Mouse (Mus musculus): Measurements from ENCODE around the gene Tst. TPM values are rescaled to one million over a fixed set of nuclear protein-coding genes. Genes with fewer than 3 reads are reported as not detected.

Tst gene
- 60.0 and 68.3 TPM in 2 replicates for polyA plus RNA-seq (2015; fragmentation: Nextera tagmentation; extraction: Ambion mirVana)

DNA sequence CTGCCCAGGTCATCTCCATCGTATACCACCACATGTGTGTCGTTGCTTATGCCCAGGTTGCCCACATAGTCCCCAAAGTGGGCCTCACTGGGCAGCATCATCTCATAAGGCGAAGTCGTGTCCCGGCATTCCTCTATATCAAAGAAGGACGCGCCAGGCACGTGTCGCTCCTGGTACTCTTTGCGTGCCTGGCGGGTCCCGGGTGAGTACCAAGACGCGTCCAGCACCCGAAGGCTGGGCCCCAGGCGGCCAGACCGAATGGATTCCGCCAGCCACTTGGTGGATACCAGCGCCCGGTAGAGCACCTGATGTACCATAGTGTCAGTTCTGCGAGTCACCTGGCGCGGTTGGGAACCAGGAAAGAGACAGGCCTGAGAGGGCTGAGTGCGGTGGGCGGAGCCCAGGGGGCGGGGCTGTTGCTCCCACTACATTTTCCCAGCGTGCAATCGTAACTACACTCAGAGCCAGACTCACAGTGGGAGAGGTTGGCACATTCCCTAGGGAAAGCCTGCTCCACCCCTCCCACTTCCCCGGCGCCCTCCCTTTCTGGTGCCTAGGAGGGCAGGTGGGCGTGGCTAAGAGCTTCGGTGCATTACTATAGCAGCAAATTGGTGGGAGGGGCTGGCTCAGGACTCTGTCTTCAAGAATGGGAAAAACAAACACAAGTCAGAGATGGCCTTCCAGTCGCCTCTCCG is at the start of gene Tst:
Gene Tst, minus strand, starts transcription at position 391 of the 695 bp plus-strand sequence.
- DNase-seq (ENCODE audit: low spot score) = peak; percentile 57

DNA sequence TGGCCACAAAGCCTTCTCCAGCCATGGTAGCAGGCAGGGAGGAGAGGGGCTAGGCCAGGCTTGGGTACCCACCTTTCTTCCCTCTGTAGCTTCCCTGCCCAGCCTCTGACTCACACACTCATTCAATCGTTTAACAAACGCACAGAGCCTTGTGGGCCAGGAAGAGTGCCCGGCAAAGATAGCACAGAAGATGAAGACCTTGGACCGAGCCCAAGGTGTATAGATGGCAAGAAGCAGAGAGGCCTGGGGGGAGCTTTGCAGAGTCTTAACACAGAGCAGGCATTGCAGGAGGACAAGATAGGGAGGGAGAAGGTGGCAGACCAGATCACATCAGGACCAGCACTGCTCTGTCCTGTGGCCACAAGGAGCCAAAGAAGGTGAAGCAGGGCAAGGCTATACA is 49.5 kb upstream of the Tst start:
- DNase-seq (ENCODE audit: low spot score) = no peak

DNA sequence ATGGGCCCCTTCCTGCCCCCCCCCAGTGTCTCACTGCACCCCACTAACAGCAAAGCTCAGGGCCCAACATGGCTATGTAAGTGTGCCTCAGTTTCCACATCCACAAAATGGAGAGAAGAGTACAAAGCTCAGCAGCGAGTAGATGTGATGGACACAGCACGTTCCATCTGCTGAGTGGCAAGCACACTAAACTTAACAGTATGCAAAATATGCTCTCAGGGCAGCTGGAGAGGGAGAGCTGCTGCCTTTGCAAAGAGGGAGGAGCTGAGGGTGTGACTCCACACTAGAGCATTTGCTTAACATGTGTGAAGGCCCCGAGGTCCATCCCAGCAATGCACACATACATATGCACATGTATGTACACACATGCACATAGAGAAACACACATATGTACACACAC is 47.2 kb upstream of the Tst start:
- no peak for DNase-seq (ENCODE audit: low spot score)

DNA sequence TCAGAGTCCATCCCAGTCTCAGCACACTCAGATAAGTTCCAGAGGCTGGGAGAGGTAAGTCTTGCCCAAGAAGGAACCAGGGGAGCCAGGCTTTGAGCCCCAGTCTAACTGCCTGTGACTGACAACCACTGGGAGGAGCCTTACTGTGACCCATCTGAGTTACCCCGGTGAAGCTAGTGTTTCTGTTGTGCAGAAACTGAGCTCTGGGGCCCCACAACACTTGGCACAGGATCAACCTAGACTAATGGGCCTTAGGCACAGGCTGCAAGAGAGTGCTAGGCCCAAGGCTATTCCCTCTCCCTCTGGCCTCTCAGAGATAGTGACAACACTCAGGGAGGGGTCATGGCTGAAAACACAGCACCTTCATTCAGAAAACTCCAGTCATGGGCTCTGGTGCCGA is 45.5 kb upstream of the Tst start:
- DNase-seq (ENCODE audit: low spot score) = no peak

DNA sequence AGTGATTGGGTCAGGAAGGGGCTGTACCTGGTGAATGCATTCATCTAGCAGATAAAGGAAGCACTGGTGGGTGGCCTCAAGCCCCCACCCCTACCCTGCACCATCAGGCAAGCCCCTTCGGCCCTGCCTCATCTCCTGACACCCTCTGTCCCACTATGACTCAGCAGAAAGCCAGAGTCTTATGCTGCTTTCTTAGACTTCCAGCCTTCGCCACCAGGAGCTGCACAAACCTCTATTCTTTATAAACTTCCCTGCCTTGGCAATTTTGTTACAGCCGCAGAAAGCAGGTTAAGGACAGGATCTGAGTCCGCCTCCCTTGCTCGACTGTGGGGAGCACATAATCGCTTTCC is 44.7 kb upstream of the Tst start:
- DNase-seq (ENCODE audit: low spot score) = no peak

DNA sequence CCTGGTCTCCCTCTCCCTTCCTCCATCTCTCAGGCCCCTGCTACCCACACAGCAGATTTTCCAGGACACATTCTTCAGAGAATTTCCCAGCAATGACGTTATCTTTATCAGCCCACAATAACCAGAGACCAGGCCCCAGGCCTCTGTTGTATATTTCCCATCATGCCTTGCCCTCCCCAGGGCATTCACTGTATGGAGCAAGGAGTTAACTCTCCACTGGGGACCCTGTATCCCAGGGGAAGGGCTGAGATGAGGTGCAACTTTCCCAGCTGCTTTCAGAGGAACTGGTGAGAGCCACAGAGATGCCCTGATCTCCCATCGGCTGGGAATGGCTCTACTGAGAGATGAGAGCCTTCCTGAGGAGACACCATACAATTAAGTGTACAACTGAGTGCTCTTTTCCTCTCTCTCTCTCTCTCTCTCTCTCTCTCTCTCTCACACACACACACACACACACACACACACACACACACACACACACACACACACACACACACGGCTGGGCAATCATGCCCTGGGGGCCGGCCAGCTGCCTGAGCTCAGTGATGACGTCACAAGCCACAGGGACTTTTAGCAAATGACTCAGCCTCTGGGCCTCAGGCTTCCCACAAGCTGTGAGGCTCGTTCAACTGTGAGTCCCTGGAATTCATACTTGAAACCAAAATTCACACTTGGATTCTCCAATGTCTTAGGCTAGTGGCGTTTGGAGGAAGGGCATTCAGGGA is 44.1 kb upstream of the Tst start:
- DNase-seq (ENCODE audit: low spot score) = peak; percentile 55

DNA sequence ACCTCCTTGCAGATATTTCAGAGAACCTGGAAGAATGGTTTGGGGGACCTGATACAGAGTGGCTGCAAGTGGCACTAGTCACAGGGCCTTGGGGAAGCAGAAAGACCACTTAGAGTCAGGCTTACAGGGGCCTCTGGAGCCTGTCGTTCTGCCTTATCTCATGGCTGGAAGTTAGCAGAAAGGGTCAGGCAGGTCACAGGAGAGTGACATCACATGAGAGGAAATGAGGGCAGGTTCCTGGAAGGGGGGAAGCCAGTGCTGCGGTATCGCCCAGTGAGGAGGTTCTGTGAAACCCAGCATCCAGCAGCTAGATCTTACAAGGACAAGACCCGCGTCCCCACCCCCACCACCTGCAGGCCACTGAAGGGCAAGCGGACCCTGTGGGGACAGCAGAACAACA is 43.4 kb upstream of the Tst start:
- DNase-seq (ENCODE audit: low spot score) = no peak

DNA sequence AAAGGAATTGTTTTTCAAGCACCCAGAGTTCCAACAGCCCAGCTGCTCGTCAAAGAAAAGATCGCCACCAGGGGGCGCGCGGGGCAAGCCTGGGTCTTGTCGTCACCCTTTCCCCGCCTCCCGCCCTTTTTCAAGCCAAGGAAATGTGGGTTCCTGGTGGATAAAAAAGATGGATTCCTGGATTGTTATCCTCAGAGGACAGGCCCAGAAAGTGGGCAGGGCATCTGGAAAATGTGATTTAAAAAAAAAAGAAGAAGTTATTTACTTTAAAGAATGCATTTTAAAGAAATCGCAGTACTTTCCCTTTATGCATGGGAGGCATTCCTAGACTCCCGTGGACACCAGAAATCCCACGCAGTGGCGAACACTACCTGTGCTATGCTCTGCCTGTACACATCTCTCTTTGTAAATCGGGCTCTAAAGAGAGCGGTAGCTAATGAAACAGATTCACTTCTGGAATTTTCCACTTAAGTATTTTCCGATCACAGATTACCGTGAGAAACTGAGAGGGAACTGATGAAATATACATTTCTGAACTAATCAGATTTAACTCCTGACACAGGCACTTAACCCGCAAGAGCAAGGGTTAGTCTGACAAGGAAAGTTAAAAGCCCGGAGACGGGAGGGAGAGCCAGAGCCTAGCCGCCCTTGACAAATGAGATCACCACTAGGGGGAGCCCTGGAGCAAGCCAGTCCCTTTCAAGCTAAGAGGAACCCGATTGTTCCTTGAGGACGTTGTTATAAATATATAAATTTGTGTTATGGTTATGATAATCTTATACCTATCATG is 42.2 kb upstream of the Tst start:
- DNase-seq (ENCODE audit: low spot score) = peak; percentile 83

DNA sequence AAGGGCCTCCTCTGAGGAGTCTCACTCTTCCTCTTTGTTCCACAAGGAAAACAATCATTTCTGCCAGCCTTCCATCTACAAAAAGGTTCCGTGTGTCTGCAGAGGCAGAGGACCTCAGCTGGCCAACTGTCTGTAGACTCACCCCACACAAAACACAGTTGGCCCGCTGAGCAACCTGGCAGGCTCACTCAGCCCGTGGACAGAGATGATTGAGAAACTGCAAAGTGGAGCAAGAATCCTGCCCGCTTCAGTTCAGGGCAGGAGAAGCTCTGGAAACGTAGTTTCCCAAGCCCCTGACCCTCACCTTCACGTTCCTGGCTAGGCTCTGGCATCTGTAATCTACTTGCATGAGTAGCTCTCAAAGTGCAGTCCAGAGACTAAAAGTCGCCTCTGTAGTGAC is 41.4 kb upstream of the Tst start:
- no peak for DNase-seq (ENCODE audit: low spot score)

DNA sequence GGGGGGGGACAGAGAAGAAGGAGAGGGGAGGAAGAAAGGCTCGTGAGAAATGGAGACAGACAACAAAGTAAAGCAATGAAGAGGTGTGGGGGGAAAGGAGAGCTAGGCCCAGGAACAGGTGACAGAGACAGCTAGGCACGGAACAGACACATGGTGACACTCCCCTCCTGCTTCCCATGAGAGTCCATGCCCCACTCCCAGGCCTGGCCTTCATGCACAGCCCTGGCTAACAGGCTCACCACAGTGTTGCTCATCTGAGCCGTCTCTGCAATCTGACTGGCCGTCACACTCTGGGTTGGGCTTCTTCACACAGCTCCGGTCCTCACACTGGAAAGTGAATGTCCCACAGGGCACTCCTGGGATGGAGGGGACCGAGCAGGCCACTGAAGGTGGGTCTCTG is 38.1 kb upstream of the Tst start:
- no peak for DNase-seq (ENCODE audit: low spot score)

DNA sequence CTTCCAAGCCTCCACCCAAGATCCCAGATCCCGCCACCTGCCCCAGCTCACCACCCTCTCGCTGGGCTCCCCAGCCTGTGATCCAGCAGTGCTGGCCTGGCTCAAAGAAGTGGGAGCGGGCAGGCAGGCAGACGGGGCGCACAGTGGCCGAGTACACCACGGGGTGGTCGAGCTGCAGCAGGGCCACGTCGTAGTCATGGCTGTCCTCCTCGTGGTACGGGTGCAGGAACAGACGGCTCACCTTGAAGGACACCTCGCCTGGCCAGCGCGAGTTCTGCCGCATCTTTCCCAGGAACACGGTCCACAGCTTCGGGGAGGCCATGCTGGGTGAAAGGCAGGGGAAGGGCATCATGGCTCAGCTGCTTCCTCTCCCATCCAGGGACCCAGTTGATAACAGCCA is 36.5 kb upstream of the Tst start:
- no peak for DNase-seq (ENCODE audit: low spot score)

DNA sequence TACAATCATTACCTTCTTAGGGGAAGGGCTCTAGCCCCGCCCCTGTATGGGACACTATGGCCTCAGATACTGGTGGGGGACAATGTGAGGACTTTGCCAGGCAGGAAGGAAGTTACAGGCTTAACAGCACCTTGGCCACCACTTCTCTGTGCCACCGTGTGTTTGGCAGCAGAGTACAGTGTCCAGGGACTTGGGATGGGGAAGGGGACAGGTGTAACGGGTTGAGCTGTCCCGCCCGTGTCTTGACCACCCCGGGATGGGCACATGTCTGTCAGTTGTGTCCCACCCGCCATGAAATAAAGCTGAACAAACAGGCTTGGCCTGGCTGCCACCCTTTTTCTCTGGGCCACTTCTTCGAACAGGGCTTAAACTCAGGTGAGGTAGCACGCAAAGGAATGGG is 33.3 kb upstream of the Tst start:
- DNase-seq (ENCODE audit: low spot score) = no peak

DNA sequence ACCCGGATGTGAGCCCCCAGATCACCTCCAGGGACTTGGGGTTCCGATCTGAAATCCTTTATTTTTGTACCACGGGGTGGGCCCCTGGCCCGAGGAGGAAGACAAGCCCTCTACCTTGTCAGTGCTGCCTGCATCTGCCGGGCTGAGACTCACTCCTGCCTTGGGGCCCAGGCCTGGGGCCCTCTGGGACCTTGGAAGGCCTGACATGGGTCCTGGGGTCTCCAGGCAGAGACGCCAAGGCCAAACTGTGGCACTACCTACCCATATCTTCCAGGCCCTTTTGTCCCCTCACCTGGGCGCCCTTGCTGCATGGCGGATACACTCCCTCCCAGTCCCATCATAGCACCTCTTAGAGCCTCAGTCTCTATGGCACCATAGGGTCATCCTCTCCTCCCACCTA is 32.8 kb upstream of the Tst start:
- DNase-seq (ENCODE audit: low spot score) = no peak

DNA sequence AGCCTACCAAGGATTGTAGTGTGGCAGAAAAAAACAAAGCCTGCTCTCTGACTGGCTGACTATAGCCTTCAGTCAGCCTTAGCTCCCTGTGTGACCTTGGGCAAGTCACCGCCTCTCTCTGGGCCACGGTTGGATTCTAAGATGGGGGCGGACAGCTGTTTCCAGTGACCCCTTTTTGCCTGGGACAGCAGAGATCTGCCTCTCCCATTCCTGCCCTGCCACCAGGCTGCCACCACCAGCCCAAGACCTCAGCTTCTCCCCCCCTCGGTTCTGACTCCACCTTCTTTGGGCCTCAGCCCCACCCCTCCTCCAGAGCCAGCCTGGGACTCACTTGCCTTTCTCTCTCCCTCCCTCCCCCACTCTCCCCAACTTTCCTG is 32.3 kb upstream of the Tst start:
- no peak for DNase-seq (ENCODE audit: low spot score)

DNA sequence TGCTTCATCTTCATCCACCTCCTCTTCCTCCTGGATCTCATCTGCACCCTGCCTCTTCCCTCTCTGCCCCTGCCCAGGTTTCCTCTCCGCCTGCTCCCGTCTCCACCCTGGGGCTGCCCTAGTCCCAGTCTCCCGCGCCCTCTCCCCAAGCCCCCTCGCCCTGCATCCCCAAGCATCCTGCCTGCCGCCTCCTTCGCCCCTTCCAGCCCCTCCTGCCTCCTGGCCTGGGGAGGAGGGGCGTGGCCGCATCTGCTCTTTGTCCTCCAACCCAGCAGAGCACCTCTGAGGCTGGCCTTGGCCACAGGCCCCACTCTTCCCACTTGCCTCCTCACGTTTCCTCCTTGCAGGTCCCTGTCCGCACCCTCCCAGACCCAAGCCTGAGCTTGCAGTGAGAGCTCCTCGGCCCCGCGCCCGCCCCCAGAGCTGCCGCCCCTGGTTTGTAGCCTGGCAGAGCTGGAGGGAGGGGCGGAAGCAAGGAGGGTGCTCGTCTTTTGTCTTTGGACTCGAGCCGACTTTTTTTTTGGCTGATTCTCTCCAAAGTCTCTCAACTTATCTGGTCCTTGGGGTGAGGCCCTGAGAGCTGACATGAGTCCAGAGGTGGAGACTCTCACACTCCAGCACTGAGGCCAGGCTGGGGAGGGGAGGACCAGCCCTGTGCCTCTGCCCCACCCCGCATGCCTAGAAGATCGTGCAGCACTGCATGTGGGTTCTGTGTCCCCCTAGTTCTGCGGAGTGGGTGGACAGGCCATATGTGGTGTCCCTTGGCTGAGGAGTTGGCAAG is 31.7 kb upstream of the Tst start:
- no peak for DNase-seq (ENCODE audit: low spot score)

DNA sequence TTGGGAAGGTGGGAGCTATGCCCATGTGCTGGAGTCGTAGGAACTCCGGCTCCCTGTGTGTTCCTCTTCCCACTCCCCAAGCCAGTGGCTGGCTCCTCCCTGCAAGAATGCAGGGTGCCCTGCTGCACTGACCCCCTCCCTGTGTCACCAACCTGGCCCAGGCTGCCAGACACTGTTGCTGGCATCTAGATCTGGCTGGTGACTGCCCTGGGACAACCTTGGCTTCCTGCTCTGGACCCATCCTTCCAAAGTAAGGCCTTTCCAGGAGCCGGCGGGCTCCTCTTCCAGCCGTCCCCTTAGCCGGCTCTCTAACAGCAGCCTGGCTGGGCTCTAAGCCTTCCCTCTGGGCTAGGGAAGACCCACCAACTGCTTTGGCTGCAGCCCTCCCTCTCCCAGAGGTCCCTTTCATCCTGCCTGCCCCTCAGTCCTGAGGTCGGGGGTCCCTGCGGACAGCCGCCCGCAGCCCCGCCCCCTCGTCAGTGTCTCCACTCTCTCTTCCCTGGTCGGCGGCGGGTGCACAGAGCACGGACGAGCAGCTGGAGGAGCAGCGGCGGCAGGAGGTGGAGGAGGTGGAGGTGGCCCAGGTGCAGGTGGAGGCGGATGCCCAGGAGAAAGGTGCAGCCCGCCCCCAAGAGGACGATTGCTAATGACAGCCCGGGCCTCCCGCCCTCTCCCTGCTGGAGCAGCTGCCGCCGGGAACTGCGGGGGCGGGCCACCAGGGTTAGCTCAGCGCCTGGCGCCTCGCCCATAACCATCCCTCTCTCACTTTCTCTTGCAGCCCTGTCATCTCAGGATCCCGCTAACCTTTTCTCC is 30.9 kb upstream of the Tst start:
- peak; percentile 23 for DNase-seq (ENCODE audit: low spot score)

DNA sequence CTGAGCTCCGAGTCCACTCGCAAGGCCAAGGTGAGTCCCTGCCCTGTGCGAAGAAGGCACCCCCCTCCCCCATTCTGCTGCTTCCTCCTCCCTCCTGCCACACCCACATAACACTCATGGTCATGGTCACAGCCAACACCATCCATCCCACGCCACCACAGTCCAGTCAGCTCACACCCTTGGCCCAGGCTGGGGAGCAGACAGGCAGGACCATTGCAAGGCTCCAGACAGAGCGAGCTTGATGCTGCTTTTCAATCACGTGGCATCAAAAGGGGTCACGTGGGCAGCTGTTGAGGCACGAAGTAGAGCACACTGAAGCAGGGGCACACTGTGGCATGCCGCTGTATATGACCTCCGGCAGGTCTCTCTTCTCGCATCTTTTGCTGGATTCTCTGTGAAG is 30.0 kb upstream of the Tst start:
- DNase-seq (ENCODE audit: low spot score) = peak; percentile 60

DNA sequence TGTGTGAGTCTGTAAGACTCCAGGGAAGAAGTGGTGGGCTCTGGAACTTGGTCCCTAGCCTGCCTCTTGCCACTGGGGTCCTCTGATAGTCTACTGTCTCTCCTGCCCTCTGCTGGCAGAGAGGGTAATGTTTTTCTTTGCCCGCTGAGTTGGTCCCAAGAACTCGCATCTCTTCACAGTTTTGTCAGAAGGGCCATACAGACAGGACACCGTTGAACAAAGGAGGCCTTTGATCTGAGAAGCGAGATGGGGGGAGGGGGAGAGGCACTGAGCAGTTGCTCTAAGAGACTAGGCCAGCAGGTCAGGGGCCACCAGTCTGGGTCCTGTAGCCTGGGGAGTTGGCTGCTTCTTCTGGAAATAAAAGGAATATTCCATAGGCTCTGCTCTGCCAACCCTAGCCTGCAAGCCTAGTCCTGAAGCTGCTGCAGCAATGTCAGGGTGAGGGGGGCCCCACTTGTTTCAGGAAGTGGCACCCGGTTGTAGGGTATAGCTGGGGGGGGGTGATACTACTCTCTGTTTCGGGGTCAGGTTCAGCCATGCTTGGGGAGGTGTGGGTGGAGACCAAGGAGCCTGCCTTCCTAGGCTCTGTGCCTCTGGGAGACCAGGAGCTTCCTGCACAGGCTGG is 29.3 kb upstream of the Tst start:
- peak; percentile 75 for DNase-seq (ENCODE audit: low spot score)

DNA sequence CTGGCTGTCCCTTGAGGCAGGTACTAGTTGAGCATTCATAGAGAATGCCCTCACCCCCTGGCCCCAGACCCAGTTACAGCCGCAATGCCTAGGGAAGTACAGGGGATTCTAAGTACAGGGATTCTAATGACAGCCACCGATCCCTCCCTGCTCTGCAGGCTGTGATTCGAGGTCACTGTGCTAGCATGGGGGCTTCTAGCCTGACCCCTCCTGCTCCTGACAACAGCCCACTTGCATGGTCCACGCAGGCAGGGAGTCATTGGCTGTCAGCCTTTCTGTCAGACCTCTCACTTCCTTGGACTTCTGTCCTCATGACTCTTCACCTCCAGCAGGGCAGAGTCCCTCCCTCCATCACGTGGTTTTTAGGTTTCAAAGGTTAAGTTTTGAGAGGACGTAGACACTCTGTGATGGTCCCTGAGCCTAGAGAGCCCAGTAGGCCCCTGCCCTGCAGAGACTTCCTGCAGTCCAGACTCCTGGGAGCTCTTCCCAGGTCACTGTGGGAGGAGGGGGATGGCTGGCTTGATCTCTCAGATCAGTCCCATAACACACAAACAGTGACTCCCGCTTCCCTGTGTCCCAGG is 25.9 kb upstream of the Tst start:
- no peak for DNase-seq (ENCODE audit: low spot score)

DNA sequence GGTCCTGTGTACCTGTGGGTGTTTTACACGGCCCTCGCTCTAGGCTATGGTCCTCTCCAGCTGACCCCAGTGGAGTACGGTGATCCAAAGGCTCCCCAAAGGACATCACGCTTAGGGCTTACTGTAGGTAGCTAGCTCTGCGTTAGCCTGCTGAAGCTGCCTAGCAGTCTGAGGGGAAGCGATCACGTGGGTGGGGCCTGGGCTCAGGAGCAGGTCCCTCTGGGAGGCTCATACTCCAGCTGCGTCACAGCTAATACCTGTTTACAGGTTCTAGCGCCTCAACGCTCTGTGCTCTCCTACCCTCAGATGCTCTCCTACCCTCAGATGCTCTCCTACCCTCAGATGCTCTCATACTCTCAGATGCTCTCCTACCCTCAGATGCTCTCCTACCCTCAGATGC is 25.2 kb upstream of the Tst start:
- no peak for DNase-seq (ENCODE audit: low spot score)

Measured in thymus, postnatal 0 days (tissue).